Mouse (Mus musculus) forebrain, embryonic 13.5 days (tissue): ENCODE data around the gene Irf3. TPM values are rescaled to one million over a fixed set of nuclear protein-coding genes. Genes with fewer than 3 reads are reported as not detected.

Experiments used
- ATAC-seq: fragments of 200-750 bp; cut with Nextera tagmentation; 2 replicates; pipeline ENCODE4 v1.8.0; 2017
- H3K27ac ChIP-seq: fragments of 300-500 bp; sonication (generic); 2 replicates; pipeline ENCODE4 v1.5.1; 2015; ENCODE audit warnings: inconsistent platforms, mild to moderate bottlenecking, moderate library complexity
- H3K27me3 ChIP-seq: fragments of 300-500 bp; sonication (generic); 2 replicates; pipeline ENCODE4 v1.6.1; 2015; ENCODE audit warnings: mild to moderate bottlenecking, inconsistent platforms
- H3K36me3 ChIP-seq: fragments of 300-500 bp; sonication (generic); 2 replicates; pipeline ENCODE4 v1.6.1; 2015; ENCODE audit warnings: mild to moderate bottlenecking, inconsistent platforms; ENCODE audit not compliant: poor library complexity, severe bottlenecking
- H3K4me1 ChIP-seq: fragments of 300-500 bp; sonication (generic); 2 replicates; pipeline ENCODE4 v1.6.1; 2015; ENCODE audit warnings: inconsistent platforms
- H3K4me2 ChIP-seq: fragments of 300-500 bp; sonication (generic); 2 replicates; pipeline ENCODE4 v1.6.1; 2015; ENCODE audit warnings: inconsistent platforms, mild to moderate bottlenecking, moderate library complexity
- H3K4me3 ChIP-seq: fragments of 300-500 bp; sonication (generic); 2 replicates; pipeline ENCODE4 v1.5.1; 2015; ENCODE audit warnings: mild to moderate bottlenecking, inconsistent platforms
- H3K9ac ChIP-seq: fragments of 300-500 bp; sonication (generic); 2 replicates; pipeline ENCODE4 v1.6.1; 2015; ENCODE audit warnings: mild to moderate bottlenecking, inconsistent platforms
- H3K9me3 ChIP-seq: fragments of 300-500 bp; sonication (generic); replicated peaks from 2 replicates; pipeline ENCODE4 v1.6.1; 2016; ENCODE audit warnings: inconsistent platforms
- WGBS: fragments of 180-500 bp; shearing (Covaris S2); methylation state at CpG from one replicate; pipeline ENCODE4 v1.1.7; 2015; 5-methylcytosine and 5-hydroxymethylcytosine counted together
- microRNA-seq: library from miRNA; unstranded; fragments of <30 nt; microRNA quantifications from one replicate; pipeline ENCODE4, GENCODE M21; 2016
- polyA plus RNA-seq: library from polyadenylated mRNA; unstranded; fragments of >200 nt; fragmentation: Nextera tagmentation; extraction: Ambion mirVana; gene quantifications from 2 replicates; pipeline ENCODE4 v1.2.1, GENCODE M21; 2015

The Irf3 gene
- polyA plus RNA-seq, 1 experiment from 2014 or later, result 67.9 TPM

GRCm38 (mm10) chr7:45046853-45047350 is 49.5 kb downstream of the Irf3 start:
- Histone ChIP-seq H3K36me3 (peaks cover 85% of the 10 kb centered on the region), H3K27me3 (no peaks in the 10 kb centered on the region), H3K9me3 (no peaks in the 10 kb centered on the region), H3K9ac (no peak overlapping the region), H3K4me2 (no peak overlapping the region), H3K4me3 (no peak overlapping the region), H3K4me1 (peaks cover 25% of the 10 kb centered on the region), H3K27ac (no peak overlapping the region)
- 94% methylated on average over 26 of the region's 26 CpGs for WGBS
- no peak for ATAC-seq

DNA sequence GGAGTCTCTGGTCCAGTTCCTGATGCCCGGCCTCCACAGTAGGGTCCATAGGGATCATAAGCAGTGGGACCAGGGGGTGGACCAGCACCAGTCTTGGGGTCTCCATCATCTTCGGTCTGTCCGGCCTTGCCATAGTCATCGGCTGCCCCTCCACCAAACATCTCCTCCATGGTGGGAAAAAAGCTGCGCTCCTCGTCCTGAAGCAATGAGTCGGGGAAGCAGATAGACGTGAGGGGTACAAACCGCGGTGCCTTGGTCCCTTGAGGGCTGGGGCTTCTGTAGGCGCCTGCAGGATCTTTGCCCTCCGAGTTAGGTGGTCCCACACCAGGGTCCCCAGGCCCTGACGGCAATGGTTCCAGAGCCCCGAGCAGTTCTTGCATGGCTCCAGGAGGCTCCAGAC is 50.0 kb downstream of the Irf3 start:
- WGBS, result 94% methylated on average over 14 of the region's 14 CpGs
- H3K4me3 ChIP-seq, result no peak overlapping the region
- no peaks in the 10 kb centered on the region for H3K27me3 ChIP-seq
- H3K9ac ChIP-seq, result no peak overlapping the region
- H3K4me2 ChIP-seq, result no peak overlapping the region
- ATAC-seq, result no peak
- H3K4me1 ChIP-seq, result peaks cover 26% of the 10 kb centered on the region
- no peak overlapping the region for H3K27ac ChIP-seq
- peaks cover 79% of the 10 kb centered on the region for H3K36me3 ChIP-seq
- no peaks in the 10 kb centered on the region for H3K9me3 ChIP-seq

DNA sequence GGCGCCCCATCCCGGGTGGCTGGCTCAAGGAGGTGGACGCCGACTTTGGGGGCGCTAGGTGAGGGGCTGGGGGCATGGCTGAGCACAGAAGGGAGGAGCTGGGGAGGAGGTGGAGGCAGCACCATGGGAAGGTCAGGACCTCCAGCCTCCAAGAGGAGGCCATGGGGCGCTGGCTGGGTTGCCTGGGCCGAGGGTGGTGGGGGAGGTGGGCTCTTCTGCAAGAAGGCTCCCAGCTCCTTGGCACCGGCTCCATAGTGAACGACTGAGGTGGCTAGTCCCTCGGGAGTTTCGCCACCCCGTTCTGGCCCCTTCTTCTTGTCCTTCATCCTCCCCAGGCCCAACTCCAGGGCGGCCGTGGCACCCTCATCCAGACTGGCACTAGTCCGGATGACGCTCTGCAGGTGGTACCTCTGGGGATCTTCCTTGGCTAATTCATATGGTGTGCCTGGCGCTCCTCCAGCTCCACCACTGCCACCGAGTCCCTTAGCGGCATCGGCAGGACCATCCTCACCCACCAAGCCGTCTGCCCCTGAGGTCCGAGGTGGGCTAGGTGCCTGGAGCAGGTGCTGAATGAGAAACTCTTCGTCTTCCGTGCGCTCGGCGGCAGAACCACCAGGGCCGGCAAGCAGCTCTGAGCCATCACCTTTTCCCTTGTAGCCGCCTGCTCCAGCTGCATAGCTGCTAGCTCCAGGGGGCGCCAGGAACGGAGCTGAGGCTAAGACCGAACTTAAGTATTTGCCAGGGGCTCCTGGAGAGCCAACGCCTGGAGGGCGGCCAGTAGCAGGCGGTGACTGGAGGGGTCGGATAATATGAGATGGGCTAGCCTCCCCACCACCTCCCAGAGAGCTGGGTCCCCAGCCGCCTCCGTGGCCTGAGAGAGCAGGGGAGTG is 50.8 kb downstream of the Irf3 start:
- no peak for ATAC-seq
- Histone ChIP-seq H3K4me3 (no peak overlapping the region), H3K9me3 (no peaks in the 10 kb centered on the region), H3K9ac (no peak overlapping the region), H3K27ac (no peak overlapping the region), H3K4me1 (peaks cover 26% of the 10 kb centered on the region), H3K4me2 (no peak overlapping the region), H3K27me3 (no peaks in the 10 kb centered on the region), H3K36me3 (peaks cover 72% of the 10 kb centered on the region)
- WGBS, result 93% methylated on average over 38 of the region's 38 CpGs

- Histone ChIP-seq H3K4me1 (peaks cover 31% of the 10 kb centered on the region), H3K9ac (no peak overlapping the region), H3K4me3 (no peak overlapping the region), H3K27me3 (no peaks in the 10 kb centered on the region), H3K9me3 (no peaks in the 10 kb centered on the region), H3K4me2 (no peak overlapping the region), H3K36me3 (peaks cover 63% of the 10 kb centered on the region), H3K27ac (no peak overlapping the region)
- ATAC-seq, result no peak
- 93% methylated on average over 23 of the region's 23 CpGs for WGBS
These were observed 51.6 kb downstream of the Irf3 start for GRCm38 (mm10) chr7:45048923-45049657.

DNA sequence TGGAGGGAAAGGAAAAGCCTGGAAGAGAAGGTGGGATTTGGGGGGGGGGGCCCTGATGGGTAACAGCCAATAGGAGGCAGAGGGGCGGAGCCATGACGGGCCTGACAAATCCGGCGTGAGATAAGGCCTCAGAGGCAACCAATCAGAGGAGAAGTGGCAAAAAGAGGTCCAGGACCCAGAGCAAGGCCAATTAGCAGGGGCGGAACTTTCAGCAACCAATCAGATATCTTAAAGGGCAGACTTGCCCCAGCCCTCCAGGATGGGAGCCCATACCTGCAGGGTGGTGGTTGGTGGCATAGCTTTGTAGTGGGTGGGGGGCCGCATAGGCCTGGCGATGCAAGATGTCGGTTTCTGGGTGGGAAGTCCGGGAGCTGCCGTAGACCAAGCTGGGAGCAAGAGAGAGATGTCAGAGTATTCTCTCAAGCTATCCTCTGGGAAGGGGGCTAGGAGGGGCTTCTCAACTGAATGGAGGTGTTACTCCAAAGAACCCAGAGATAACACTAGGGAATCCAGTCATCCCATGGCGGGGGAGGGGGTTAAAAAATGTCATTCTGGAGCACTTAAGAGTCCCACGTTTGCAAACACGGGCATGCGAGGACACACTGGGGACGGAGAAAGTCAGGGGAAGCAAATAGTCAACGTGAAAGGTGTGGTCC is 53.6 kb downstream of the Irf3 start:
- peak overlapping the region; percentile 93 for H3K4me3 ChIP-seq
- peaks cover 31% of the 10 kb centered on the region for H3K4me1 ChIP-seq
- H3K4me2 ChIP-seq, result peak overlapping the region; percentile 97
- peak overlapping the region; percentile 93 for H3K9ac ChIP-seq
- ATAC-seq, result peak; percentile 57
- no peaks in the 10 kb centered on the region for H3K9me3 ChIP-seq
- H3K27ac ChIP-seq, result peak overlapping the region; percentile 100
- 1% methylated on average over 16 of the region's 16 CpGs for WGBS
- no peaks in the 10 kb centered on the region for H3K27me3 ChIP-seq
- peaks cover 43% of the 10 kb centered on the region for H3K36me3 ChIP-seq

DNA sequence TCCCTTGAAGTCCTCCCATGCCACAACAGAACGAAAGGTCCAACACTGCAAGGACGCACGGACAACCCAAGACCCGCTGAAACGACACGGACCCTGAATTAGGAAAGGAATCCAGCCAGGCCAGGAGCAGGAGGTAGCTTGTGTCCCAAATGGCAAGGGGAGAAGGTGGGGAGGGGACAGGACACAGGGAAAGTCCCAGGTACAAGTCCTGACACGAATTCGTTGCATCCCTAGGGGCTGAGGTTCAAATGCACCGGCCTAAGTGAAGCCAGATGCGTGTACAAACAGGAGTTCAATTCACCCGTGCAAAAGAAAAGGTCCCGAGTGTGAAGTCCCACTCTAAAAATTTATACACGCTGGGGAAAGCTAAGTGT is 54.1 kb downstream of the Irf3 start:
- under 1% methylated on average over 13 of the region's 13 CpGs for WGBS
- Histone ChIP-seq H3K4me2 (peak overlapping the region; percentile 97), H3K36me3 (peaks cover 38% of the 10 kb centered on the region), H3K9me3 (no peaks in the 10 kb centered on the region), H3K27ac (peak overlapping the region; percentile 100), H3K27me3 (no peaks in the 10 kb centered on the region), H3K4me3 (peak overlapping the region; percentile 93), H3K4me1 (peaks cover 30% of the 10 kb centered on the region), H3K9ac (peak overlapping the region; percentile 93)
- ATAC-seq, result no peak

Small RNA genes lying within 50 kb of the gene (microRNA-seq; reads per million reads assigned to microRNA genes)
- not detected for gene Mir7054

Other genes with a start within 250 kb of the Irf3 start
- 38.7 and 39.0 TPM in 2 replicates for gene Vrk3, start 249.2 kb upstream of the Irf3 start, polyA plus RNA-seq
- 1.4 and 1.6 TPM in 2 replicates for gene Zfp473, start 246.6 kb upstream of the Irf3 start, polyA plus RNA-seq
- 73.5 and 83.0 TPM in 2 replicates for gene Nup62, start 181.6 kb upstream of the Irf3 start, polyA plus RNA-seq
- gene Il4i1, start 181.3 kb upstream of the Irf3 start, polyA plus RNA-seq, result 1.2 and 1.9 TPM in 2 replicates
- gene Atf5, start 181.0 kb upstream of the Irf3 start, polyA plus RNA-seq, result 5.4 and 5.7 TPM in 2 replicates
- gene Akt1s1, start 148.7 kb upstream of the Irf3 start, polyA plus RNA-seq, result 93.1 and 95.4 TPM in 2 replicates
- 81.5 and 95.5 TPM in 2 replicates for gene Tbc1d17, start 148.6 kb upstream of the Irf3 start, polyA plus RNA-seq
- gene Pnkp, start 140.5 kb upstream of the Irf3 start, polyA plus RNA-seq, result 34.9 and 38.1 TPM in 2 replicates
- 558 and 574 TPM in 2 replicates for gene Ptov1, start 127.9 kb upstream of the Irf3 start, polyA plus RNA-seq
- gene Med25, start 104.9 kb upstream of the Irf3 start, polyA plus RNA-seq, result 145 and 165 TPM in 2 replicates
- 24.7 and 27.7 TPM in 2 replicates for gene Fuz, start 101.6 kb upstream of the Irf3 start, polyA plus RNA-seq
- gene Ap2a1, start 68.2 kb upstream of the Irf3 start, polyA plus RNA-seq, result 81.7 and 87.2 TPM in 2 replicates
- gene Tsks, start 54.4 kb upstream of the Irf3 start, polyA plus RNA-seq, result 0.20 TPM in 1 of 2 replicates, not detected in the other
- 40.2 and 43.1 TPM in 2 replicates for gene Cpt1c, start 22.8 kb upstream of the Irf3 start, polyA plus RNA-seq
- gene Prmt1, start 11.1 kb upstream of the Irf3 start, polyA plus RNA-seq, result 815 and 859 TPM in 2 replicates
- gene Bcl2l12, start 1.1 kb downstream of the Irf3 start, polyA plus RNA-seq, result 40.5 and 45.6 TPM in 2 replicates
- gene Scaf1, start 18.7 kb downstream of the Irf3 start, polyA plus RNA-seq, result 35.8 and 38.9 TPM in 2 replicates
- gene Rras, start 20.3 kb downstream of the Irf3 start, polyA plus RNA-seq, result 9.4 and 10.2 TPM in 2 replicates
- 14.9 and 17.2 TPM in 2 replicates for gene Prr12, start 55.2 kb downstream of the Irf3 start, polyA plus RNA-seq
- 52.7 and 58.5 TPM in 2 replicates for gene Nosip, start 64.8 kb downstream of the Irf3 start, polyA plus RNA-seq
- gene Prrg2, start 65.0 kb downstream of the Irf3 start, polyA plus RNA-seq, result 14.7 and 14.8 TPM in 2 replicates
- 61.3 and 62.0 TPM in 2 replicates for gene Rcn3, start 94.6 kb downstream of the Irf3 start, polyA plus RNA-seq
- 8.0 and 9.9 TPM in 2 replicates for gene Fcgrt, start 106.2 kb downstream of the Irf3 start, polyA plus RNA-seq
- 1,342 and 1,406 TPM in 2 replicates for gene Rps11, start 126.8 kb downstream of the Irf3 start, polyA plus RNA-seq
- gene Rpl13a, start 131.1 kb downstream of the Irf3 start, polyA plus RNA-seq, result 998 and 1,188 TPM in 2 replicates
- 0.13 and 0.31 TPM in 2 replicates for gene Gm45713, start 138.6 kb downstream of the Irf3 start, polyA plus RNA-seq
- 0.79 and 0.92 TPM in 2 replicates for gene Flt3l, start 138.8 kb downstream of the Irf3 start, polyA plus RNA-seq
- gene Pih1d1, start 156.7 kb downstream of the Irf3 start, polyA plus RNA-seq, result 97.5 TPM in 2 replicates
- 35.6 and 36.4 TPM in 2 replicates for gene Aldh16a1, start 156.9 kb downstream of the Irf3 start, polyA plus RNA-seq
- gene Slc17a7, start 166.3 kb downstream of the Irf3 start, polyA plus RNA-seq, result 9.3 and 14.2 TPM in 2 replicates
- not detected in 2 replicates for gene Gfy, start 181.9 kb downstream of the Irf3 start, polyA plus RNA-seq
- gene Pth2, start 183.3 kb downstream of the Irf3 start, polyA plus RNA-seq, result not detected in 2 replicates
- gene Ccdc155, start 207.2 kb downstream of the Irf3 start, polyA plus RNA-seq, result 0.87 and 0.93 TPM in 2 replicates
- 0.59 and 0.63 TPM in 2 replicates for gene Dkkl1, start 214.5 kb downstream of the Irf3 start, polyA plus RNA-seq
- gene Tead2, start 218.1 kb downstream of the Irf3 start, polyA plus RNA-seq, result 181 and 198 TPM in 2 replicates
- gene Cd37, start 241.5 kb downstream of the Irf3 start, polyA plus RNA-seq, result 0.96 and 1.3 TPM in 2 replicates
- 0.11 and 0.23 TPM in 2 replicates for gene Slc6a16, start 243.4 kb downstream of the Irf3 start, polyA plus RNA-seq